Mouse (Mus musculus) induced T-regulatory cell, adult 2 months (primary cell): ENCODE measurements around the gene Arhgap44.
A peak's percentile ranks its signal among the peaks of the same experiment; 100 is the strongest.

Experiments
- DNase-seq: peaks from one replicate; pipeline ENCODE4 v3.0.0-alpha.2; 2012; ENCODE audit warnings: low read depth

The Arhgap44 gene

DNA sequence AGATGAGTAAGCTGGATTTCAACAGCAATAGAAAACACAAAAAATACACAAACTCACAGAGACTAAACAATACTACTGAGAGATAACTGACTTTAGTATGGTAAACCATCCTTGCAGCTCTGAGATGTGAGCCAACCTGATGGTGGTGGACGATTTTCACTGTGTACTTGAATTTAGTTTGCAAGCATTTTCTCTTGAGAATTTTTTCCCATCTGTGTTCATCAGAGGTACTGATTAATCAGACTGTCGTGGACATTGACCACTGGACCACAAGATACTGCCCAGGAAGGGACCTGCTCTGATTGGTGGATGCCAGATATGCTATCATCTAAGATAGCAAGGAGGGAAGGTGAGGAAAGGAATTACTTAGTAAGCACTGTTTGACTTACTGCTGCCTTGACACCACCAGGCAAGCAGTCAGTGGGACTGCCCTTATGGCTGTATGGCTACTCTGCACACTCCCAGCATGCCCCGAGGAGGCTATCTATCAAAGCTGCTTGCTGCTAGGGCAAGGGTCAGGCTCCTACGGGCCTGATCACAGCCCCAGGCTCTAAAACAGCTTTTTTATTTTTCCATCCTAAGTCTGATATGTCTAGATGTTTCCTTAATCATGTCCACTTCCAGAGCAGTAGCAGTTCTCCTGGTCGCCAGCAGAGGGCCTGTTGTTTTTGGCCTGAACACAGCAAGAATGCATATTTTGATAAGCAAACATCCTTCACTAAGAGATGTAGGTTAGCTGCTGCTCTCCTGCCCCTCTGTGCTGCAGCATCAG lies 74.1 kb downstream of the Arhgap44 start:
- peak; percentile 7 for DNase-seq

DNA sequence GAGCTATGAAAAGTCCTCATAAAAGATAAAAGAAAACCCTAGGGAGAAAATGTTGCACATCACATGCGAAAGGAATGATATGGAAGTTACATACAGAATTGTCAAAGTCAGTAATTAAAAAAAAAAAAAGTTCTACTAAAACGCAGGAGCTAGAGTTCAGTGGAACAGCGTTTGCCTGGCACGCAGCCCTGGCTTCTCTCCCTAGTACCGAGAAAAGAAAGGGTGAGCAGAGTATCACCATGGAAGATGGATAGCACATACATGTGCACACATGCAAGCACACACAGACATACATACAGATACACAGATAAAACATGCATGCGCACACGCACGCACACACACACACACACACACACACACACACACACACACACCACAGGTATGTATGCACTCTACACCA lies 82.0 kb downstream of the Arhgap44 start:
- no peak for DNase-seq

DNA sequence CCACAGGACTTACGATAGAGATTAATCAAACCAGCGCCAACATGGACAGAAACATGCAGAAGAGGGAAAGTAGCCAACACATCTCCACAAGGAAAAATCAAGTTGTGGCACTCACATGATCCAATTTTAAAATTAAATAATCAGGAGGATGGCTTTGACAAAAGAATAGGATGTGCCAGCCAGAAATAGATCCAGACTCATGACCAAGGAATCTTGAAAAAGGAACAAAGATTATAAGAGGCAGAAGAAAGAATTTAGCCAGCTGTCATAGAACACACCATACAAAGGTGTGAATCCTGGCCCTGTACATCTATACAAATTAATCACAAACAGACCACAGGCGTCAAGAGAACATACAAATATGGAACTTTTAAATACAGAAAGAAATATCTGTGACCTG lies 82.5 kb downstream of the Arhgap44 start:
- DNase-seq = no peak

DNA sequence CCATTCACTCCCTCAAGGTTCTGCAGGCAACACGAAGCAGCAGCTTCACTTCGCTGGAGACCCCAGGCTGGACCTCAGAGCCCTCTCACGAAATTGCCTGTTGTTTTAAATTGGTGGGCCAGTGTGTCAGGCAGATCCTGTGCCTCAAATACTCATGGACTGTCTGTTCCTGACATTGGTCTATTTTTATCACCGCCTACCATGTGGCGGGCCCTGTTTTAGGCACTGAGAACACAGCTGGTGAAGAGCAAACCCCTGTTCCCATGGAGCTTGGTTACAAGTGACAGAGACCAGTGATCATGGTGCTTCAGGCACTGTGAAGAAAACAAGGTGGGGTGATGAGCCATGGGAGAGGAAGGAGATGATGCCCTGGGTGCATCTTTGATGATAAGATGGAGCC lies 93.2 kb downstream of the Arhgap44 start:
- DNase-seq = no peak

DNA sequence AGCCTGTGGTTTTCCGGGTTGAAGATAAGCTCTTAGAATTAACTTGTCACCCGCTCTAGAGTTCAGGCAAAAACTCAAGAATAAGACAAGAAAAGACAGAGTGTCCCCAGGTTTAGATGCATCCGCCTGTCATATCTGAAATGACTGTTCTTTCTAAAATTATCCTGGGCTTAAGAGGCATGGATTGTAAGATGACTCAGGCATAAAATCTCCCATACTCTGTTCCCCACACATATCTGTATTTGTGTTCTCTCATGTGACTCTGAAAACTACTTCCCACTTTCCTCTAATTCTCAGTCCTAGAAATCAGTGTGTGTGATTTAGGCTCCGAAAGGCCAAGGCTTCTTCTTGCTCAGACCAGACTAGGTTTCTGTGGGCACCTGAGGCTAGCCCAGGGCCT lies 93.7 kb downstream of the Arhgap44 start:
- DNase-seq = no peak

DNA sequence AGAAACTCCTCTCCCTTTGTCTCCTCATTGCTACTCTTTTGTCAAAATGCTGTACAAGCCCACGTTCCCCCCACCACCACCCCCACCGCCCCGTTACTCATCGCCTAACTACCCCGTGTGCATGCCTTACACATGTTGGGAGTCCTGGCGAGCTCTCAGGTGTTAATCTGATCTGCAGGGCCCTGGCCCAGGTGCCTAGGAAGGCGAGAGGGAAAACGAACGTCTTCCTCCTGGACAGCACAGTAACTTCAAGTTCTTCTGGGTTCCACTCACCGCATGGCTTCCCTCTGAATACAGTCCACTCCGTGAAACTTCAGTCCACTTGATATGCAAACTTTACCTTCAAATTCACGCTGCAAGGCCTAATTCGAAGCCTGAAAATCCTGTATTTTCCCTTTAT lies 97.6 kb downstream of the Arhgap44 start:
- DNase-seq = no peak

DNA sequence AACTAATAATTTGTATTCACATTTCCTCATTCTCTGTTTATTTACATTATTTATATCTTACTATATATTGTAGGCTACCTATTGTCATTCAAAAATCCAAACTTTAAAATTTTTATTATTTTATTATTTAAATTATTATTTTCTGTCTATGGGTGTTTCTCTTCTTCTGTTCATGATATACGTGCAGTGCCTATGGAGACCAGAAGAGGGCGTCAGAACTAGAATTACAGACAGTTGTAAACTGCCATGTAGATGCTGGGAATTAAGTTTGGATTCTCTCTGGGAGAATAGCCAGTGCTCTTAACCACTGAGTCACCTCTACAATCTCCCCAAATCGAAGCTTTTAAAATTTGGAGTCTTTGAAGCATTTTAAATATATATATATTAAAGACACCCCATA lies 101.3 kb downstream of the Arhgap44 start:
- DNase-seq = no peak

DNA sequence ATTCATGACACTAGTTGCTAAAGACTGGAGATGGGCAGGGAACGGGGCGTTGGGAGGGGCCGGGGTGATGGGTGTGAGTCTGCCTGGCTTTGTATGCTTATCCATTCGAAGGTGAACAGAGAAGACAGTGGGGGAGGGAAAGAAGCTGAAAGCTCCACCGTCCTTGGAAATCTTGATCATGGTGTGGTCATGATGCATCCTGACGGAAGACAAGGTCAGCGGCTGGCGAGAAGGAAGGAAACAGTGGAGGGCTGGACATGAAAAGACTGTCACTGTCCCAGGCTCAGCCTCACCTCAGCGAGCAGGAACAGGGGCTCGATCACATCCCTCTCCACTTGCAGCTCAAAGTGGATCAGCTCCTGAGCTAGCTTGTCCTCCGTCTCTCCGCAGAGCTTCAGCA lies 103.2 kb downstream of the Arhgap44 start:
- no peak for DNase-seq

DNA sequence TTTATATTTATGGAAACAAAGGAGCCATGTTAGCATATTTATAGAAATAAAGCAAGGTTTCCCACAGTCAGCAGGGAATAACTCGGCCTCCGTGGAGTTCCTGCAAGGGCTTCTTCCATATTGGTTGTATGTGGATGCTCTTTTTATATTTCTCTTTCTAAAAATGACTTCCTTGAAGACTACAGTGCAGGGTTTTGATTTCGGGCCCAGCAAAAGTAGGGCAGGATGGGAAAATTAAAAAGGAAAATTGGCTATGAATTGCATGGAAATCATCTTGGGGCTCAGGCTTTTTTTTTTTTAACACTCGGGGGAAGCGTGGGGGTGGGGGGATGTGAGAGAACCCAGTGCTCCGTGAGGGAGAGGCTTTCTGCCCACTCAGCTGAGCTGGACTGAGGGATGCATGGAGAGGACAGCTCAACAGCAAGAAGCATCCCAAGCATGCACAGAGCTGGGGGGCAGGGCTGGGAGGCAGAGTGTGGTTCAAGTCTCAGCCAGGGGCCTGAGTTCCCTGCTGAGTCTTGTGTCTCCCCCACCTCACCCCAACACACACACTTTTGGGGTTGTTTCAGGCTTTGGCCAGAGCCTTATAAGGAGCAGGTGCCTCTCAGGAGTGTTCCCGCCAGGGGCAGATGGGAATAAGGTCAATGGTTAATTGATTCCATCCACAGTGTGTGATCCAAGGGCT lies 104.4 kb downstream of the Arhgap44 start:
- DNase-seq = no peak

DNA sequence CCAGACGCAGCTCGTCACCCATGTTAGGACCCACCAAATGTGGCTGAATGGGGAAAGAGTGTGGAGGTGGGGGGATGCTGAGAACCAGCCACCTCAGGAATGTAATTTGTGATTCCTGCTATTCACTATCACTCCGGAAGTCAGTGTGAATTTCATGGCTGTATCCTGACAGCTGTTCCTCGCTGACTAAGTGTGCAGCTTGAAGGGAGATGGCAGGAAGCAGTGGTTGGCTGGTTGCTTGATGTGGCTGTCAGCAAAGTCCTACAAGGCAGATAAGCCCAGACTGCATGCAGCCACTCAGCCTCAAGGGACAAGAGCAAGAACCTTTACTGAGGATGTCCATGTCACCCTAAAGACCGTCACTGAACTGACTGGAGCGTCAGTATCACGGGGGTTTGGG lies 107.2 kb downstream of the Arhgap44 start:
- no peak for DNase-seq

DNA sequence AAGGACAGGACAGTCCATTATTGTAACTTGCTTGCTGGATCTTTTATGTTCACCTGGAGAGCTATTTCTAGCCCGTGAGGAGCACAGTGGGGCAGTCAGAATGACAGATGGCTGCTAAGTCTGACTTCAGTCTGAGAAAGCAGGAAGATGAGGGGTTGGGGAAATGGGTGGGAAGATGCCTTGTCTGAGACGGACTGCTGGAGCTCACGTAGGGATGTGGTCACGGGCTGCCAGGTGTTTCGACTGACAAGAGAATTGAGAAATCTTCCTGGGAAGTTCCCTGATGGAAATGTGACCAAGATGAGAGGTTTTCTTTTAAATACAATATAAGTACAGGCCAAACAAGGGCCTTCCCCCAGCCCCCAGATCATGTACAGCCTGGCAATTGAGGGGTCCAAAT lies 108.5 kb downstream of the Arhgap44 start:
- DNase-seq = no peak

DNA sequence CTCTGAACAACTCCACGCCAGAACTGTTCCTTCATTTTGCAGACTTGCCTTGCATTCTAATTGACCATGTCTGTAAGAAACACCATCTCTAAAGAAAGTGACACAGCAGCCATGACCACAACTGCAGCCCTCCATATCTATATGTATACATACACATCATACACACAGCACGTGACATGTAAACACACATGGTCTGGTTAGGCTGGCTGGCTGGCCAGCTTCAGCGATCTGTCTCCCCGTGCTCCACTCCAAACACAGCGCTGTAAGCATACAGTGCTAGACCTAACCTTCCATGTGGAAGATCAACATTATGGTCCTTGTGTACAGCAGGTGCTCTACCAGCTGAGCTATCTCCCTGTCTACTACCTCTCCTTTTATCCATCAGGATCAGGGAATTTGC lies 111.9 kb downstream of the Arhgap44 start:
- DNase-seq = no peak

DNA sequence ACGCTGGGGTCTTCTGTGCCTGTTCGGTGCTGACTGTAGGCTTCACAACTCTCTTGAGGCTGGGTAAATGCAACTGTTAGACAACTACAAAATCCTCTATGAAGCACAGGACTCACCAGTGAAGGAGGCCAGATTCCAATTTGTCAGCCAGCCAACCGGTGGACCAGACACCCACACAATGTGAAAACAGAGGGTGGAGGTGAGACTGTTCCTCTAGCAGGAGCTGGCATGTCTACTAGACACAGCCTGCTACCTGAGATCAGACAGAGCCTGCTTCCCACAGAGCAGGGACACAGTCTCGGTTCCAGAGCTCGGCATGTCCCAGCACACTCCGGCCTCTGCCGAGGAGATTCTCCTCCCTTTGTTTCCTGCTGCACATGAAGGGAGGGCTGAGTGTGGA lies 113.7 kb downstream of the Arhgap44 start:
- DNase-seq = no peak

DNA sequence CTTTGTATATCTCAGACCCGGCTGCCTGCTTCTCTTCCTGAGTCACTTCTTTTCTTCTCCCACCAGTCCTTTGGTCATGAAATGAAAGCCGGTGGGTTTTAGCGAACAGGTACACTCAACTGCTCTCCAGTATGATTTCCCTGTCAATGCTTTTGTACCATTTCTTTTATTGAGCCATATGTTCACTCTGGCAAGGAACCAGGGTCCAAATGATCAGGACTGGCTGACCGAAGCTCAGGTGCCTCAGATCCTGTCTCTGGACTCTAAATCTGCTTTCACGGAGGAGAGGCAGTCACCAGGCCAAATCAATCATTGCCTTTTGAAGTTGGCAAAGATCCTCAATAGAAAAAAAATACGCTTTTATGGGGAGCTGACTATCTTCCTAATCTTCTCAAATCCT lies 122.2 kb downstream of the Arhgap44 start:
- no peak for DNase-seq

DNA sequence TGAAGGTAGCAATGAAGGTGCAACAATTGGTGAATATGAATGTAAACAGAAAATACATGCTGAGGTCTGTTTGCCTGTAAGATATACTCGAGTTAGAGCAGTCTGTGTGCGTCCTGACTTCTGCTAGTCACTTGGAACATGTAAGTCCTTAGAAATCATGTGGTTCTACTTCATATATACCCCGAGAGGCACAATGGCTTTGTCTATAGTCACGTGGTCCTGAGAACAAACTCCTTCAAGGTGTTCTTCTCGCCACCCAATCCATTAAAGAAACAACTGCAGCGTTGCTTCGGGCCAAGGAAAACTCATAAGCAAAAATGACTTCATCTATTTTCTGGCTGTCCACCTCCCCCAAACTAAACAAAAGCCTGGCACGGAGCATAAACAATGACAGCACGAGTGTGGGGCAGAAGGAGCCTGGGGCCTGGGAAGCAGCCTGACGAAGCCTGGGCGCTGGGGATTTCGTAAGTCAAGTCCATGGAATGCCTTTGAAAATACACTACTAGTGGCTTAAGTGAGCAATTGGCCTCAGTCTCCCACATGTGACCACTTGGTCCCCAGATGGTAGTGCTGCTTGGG lies 123.2 kb downstream of the Arhgap44 start:
- DNase-seq = no peak

DNA sequence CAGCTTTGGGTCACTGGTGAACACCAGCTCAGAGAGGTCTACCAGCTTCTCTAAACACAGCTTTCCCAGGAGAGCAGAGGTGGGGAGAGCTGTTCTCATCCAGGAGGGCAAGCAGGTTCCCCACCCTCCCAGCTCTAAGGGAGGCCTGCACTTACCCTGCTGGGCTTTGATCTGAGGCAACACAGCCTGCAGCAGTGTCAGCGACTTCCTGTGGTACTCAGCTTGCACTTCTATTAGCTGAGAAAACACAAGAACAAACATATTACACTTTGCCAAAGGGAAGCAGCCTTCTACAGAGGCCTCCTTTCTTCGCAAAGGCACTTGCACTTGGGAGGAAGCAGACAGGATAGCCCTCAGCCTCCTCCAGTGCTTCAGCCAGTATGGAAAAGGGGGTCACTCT lies 123.8 kb downstream of the Arhgap44 start:
- no peak for DNase-seq

DNA sequence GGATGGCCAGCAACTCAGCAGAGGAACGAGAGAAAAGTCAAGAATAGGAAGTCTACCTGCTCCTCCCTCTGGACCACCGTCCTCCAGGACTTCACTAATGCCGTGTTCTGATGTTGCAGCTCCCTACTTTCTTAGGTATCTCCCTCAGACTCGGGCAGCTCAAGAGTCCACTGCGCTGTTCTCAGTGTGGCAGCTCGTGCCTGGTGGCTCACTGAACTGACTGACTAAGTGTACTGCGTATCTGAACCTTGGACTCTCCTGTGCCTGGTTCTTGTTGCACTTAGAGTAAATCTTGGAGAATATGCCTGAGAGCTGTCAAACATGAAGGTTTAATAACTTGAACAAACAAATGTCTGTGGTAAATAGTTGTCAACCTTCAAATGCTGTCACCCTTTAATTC lies 130.5 kb downstream of the Arhgap44 start:
- DNase-seq = no peak

DNA sequence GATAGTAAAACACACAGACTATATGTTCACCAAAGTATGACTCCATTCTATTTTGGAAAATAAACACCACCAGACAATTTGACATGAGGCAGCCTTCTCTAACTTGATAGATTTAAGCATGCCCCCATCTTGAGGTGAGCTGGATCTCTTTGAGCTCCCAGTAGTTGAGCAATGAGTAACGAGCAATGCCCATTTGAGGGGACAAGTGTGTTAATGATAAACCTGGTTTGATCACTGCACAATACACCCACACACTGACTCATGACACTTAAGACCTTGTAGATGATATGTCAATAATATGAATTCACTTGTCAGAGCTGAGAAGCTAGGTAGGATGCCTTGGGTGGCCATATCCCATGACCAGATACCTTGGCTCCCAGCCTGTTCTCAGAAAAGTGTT lies 132.6 kb downstream of the Arhgap44 start:
- DNase-seq = no peak

DNA sequence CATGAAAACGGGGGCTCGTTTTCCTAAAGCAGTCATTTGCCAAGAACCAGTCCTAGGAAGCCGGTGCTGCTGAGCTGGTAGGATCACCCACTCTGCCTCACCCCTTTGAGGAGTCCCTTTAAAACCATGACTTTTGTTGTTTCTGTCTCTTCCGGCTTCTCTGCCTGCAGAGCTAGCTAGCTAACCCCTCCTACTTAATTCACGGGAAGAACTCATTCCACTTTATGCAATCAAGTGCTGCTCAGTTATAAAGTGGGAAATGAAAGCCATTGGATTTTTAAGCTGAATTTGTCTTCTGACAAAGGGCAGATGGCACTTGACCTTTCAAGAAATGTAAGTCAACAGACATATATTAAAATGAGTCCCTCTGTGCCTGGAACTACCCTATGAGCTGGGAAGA lies 134.7 kb downstream of the Arhgap44 start:
- DNase-seq = no peak

DNA sequence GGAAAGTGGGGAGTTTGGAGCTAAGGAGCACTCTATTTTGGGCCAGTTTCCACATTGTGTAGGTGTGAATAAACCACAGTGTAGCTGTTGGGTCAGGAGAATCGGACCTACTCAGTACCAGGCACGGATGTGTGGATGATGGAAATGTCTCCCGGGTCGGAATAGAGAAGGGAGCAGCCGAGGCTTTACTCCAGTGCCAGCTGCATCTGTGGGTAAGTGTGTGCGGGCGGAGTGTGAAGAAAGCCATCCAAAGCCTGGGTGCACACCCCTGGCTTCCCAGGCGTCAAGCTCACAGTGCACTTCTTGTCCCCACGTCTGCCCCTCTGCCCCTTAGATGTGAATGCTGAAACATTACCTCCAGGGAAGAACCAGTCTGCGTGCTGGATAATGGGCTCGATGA lies 140.0 kb downstream of the Arhgap44 start:
- DNase-seq = no peak

DNA sequence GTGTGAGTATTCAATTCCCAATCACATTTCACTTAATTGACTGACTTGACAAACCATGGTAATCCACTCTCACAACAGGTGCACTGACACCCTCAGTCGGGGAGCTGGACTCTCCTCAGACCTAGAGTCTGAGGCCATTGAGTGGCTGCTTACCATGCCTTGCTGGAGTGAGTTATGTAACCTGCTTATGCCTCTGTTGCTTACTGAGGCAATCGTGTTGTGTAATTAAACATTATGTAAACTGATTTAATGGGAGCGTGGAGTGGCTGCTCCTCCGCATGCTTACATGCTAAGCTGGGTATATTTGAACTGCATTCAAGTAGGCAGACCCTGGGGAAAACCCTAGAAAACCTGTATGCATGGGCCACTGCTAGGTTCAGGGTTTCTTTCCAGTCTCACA lies 142.0 kb downstream of the Arhgap44 start:
- DNase-seq = no peak

DNA sequence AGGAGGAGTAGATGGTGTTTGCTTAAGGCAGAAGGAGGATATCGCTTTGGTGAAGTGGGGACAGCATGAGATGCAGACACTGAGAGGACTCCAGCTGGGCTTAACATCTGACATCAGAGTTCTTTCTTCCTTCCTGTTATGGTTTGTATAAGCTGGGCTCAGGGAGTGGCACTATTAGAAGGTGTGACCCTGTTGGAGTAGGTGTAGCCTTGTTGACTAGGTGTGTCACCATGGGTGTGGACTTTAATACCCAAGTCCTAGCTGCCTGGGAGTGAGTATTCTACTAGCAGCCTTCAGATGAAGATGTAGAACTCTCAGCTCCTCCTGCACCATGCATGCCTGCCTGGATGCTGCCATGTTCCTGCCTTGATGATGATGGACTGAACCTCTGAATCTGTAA lies 146.0 kb downstream of the Arhgap44 start:
- DNase-seq = no peak

DNA sequence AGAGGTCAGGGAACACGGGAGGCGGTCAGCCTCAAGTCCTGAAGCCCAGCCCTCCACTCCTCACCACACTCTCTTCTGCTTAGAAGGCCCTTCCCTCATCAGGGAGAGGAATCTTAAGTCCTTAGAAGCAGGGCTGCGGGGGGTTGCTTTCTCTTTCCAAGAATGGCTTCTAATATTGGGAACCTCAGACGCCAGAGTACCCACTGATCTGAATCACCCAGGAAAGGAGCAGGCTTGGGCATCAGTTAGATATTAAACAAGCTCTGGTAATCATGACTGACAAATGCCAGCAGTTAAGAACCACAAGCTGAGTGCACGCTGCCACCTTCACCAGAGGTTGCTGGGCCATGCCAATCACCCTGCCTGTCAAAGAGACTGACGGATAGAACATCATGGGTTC lies 148.9 kb downstream of the Arhgap44 start:
- DNase-seq = no peak

DNA sequence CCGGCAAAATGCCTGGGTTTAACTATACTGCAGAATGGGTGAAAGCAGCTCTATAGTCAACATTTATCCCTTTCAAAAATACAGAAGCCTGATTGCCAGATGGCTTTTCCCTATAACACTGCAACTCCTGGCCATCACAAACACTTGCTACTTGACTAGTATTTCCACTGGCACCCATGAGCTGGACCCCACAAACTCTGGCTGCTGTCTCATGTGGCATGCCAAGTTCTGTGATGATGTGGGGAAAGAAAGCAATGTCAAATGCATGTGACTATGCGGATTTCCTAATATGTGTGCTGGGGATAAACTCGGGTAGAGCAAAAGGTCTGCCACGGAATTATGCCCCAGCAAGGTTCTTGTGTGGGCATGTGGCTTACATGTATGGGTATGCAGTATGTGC lies 156.7 kb downstream of the Arhgap44 start:
- no peak for DNase-seq
